Mouse (Mus musculus): ENCODE measurements around the gene Fer.
"Not testable (repeated sequence)": the region's sequence is repeated elsewhere in the genome, so short reads cannot be mapped to it uniquely, and the experiment has no call there.

The Fer gene

DNA sequence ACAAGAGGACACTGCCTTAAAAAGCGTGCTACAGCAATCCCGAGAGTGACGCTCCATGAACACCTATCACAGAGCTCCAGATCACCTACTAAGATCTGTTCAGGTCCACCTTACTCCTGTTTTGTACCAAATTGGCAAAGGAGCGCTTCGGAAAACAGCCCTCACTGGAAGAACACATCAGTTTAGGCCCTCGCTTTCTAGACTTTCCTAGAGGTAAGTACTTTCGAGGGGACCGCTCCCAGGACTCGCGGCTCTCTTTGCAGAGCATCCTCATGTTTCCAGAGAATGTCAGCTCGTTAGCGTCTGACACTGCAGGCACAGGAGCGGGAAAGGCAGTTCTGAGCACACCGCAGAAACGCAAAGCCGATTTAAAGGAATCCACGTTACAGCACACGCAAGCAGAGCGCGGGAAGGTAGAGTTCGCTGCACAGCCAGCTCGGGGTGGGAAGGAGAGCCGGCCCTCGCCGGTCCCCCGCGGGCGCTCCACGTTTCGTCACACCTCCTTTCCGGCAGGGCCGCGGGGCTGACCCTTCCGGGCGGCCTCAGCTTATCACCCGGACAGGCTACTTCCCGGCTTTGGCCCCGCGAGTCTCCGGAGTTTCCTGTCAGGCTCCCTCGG lies at the start of gene Fer:
Gene Fer, plus strand, starts transcription at position 51 of the 619 bp plus-strand sequence.
- no peak for DNase-seq

DNA sequence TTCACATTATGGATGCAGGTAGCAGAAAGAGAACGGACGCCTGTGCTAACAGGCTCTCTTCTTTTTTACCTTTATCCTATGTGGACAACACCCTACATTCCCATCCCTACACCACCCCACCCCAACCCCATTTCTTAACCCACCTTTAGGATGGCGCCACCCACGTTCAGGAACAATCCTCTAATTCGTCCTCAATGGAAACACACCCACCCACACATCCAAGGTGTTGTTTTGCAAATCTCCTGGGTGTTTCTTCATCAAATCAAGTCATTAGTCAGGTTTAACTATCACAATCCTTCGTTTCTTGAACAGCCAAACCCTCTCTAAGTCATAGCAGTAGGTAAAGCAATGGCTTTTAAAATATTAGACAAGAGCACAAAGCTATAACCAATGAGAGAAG lies 49.3 kb upstream of the Fer start:
- DNase-seq = no peak

DNA sequence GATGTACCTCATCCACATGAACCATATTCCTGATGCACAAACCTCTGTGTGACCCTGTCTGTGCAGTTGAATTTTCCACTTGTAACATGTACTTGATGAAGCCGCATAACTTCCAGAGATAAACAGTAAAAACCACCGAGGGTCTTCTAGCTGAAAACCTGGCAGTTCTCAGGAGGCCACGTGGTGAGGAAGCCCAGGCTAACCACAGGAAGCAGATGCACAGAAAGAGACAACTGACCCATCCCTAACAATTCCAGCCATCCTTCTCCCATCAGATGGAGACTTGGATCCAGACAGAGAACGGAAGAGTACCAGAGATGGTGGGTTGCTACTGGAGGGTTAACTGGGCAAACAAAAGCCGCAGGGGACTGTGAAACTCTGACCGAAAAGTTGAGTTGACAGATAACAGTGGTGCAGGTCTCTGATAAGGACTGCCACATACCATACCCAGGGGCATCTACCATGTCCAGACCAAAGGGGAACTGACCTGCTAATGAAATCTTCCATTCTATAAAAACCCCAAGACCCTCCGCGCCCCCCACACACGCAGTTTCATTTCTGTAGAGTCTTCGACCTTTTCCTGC lies 44.3 kb upstream of the Fer start:
- no peak for DNase-seq

DNA sequence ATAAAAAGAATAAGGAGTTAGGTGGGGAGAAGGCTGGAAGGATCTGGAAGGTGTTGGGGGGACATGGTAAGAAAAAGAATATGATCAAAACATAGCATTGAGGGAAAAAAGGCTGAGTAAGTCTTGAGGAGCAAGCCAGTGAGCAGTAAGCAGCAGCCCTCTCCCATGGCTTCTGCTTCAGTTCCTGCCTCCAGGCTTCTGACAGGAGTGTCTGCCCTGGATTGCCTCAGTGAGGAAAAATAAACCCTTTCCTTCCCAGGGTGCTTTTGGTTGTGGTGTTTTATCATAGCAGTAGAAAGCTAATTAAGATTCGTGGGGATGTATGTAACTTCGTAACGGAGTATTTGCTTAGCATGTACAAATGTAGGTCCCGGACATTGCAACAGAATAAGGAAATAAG lies 38.7 kb upstream of the Fer start:
- no peak for DNase-seq

DNA sequence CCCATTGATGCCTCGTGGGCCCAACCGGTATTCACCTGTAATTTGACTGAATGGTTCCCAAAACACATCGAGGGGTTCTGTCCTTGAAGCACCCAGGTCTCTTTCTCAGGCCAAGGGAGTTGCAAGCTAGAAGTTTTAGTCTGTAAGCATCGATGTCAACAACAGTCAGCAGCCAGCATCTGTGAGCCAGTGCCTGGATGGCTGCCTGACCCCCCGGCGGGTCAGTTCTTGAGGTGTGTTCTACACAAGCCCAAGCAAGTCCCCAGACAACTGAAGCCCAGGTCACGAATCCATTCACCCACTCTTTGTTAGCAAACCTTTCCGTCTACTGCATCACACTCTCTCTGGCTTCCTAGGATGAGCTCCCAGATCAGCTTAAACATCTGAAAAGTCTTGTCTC lies 36.7 kb upstream of the Fer start:
- no peak for DNase-seq

DNA sequence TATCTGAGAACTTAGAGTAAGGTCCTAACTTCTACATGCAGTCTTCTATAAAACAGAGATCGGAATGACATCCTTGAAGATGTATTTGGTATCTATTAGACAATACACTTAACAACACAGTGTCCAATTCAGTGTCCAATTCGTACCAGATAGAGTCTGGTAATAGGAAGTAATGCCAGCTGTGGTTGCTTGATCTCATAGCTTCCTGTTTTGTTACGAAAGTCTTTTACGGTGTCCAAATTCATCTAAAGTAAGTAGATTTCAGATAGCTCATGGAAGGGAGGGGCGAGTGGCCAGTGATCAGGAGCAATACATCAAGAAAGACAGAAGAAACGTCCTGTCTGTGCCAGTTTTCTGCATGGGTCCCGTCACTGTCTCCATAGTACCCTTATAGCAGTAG lies 36.1 kb upstream of the Fer start:
- DNase-seq = no peak

DNA sequence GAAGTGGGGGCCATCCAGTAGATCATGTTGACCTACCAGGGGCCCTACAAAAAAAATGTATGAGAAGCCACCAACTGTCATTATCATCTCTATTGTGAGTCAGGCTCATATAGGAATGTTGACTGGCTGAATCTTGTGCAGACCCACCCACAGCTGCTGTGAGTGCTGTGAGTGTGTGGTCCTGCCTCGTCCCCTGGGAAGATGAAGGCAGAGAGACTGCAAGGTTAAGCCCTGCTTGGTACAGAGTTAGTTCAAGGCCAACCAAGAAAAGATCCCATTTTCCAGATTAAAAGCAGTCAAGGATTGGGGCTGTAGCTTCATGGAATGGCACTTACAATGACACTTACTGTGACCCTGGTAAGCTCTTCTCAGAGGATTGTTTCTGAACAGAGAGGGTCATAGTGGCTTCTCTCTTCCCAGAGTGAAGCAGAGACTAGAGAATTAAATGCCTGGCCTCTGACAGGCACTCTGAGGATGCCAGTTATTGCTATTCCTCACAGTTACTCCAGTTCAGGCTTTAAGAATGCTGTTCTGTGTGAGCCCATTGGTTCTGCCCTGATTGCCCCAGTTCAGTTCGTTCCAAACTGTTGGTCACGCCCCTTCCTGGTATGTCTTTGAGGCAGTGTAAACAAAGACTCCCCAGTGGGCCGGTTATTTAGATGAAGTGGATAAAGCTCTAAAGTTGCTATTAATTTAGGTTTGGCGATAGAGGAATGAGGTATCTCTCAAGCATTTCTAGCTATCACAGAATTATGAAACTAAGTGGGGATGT lies 34.1 kb upstream of the Fer start:
- no peak for DNase-seq

DNA sequence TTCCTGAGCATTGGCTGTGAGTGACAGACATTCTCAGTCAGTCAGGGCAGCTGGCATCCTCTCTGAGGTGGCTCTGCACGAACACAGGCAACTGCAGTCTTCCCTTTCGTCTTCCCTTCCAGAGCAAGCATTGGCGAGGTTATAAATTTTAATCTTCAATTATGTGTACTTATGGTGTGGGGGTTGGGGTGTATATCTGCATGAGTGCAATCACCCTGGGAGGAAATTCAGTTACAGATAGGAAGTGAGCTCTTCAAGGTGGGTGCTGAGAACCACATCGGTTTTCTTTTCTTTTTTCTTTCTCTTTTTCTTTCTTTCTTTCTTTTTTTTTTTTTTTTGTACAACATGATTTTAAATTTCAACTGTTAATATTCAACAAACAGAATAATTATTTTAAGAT lies 31.3 kb upstream of the Fer start:
- no peak for DNase-seq

DNA sequence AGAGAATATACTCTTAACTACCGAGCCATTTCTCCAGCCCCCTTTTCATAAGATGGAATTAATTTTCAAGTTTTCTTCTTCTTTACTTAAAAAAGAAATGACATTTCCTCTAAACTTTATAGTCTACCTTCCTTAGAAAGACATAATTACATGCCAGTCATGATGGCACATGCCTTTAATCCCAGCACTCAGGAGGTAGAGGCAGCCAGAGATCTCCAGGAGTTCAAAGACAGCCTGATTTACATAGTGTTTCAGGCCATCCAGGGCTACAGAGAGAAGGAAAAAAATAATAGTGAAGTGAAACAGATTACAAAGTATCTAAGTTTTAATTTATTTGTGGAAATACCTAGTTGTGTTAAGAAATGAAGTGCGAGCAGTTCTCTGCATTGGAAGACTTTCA lies 26.6 kb upstream of the Fer start:
- DNase-seq = no peak

DNA sequence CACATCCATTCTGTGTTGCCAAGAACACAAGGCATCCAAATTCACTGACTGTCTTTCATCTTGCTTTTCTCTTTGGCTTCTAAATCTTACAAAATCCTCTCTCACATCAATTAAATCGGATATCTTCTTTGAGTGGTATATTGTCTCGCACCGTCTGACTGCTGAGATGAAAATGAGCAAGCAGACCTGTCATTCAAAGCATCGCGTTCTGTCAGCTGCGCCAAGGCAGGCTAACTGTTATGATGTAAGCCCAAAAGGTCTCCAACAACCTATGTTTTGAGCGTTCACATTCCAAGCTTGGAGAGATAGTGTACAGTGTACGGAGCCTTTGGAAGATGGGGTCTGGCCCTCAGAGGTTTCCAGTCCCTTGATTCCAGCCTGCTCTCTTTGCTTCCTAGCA lies 26.2 kb upstream of the Fer start:
- no peak for DNase-seq

DNA sequence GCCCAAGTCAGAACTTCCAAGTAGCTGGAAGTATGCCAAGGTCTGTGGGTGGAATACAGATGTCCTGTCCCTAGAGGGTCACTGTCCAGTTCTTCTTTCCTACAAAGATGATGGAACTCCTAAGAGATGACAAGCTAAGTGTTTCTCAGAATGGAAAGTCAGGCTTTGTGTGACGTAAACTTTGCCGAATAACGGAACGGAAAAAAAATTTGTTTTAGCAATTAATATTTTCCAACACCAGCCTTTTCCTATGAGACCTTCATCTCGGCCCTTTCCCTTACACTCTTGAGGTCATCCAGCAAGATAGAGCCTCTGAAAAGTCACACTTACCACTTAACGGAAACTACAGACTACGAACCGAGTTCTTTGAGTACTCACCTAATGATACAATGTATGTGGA lies 24.7 kb upstream of the Fer start:
- DNase-seq = no peak

DNA sequence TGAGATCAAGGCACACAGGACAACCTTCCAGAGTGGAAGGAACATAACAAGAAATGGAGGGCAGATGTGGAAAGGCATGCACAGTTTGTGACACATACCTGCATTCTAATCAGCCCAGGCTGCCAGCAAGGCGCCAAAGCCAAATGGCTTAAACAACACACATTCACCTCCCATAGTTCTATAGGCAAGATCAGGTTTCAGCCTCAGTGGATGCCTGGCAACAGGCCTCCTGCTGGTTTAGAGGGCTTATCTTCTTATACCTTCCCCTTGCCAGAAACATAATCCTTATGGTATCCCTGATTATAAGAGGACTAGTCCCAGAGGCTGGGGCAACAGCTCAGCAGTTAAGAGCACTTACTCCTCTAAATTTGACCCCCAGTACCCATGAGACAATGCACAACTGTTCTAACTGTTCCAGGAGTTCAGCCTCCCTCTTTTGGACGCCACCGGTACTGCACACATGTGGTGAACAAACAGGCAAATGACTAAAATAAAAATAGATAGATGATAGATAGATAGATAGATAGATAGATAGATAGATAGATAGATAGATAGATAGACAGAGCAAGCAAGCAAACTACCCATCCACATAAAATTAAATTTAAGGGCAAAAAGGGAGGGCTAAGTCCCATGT lies 23.1 kb upstream of the Fer start:
- no peak for DNase-seq

DNA sequence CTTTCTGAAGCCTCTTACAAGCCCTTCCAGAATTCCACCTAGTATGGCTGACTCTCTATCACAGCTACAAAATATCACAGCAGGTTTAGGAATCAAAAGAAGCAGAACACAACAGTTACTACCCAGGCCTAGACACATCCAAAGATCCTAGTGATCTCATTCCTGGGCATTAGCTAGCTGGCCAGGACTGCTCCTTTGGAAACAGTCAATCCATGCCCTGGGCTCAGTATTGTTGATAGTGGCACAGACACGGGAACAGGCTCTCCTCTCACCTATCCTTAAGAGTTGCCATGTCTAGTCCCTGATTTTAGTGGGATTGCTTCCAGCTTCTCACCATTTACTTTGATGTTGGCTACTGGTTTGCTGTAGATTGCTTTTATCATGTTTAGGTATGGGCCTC lies 20.6 kb upstream of the Fer start:
- no peak for DNase-seq

DNA sequence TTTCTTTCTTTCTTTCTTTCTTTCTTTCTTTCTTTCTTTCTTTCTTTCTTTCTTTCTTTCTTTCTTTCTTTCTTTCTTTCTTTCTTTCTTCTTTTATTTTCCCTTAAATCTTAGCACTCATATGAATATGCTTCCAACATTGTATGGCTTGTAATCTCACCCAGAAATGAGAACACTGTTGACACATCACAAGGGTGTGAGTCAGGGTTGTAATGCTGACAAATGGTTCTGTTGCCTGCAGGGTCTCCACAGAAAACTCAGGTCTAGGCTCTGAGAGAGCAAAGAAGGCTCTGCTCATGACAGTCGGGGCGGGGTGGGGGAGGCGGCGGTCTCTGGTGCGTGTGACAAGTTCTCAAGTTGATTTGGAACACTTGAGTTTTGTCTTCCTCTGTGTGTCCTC lies 17.9 kb upstream of the Fer start:
- DNase-seq = no peak

DNA sequence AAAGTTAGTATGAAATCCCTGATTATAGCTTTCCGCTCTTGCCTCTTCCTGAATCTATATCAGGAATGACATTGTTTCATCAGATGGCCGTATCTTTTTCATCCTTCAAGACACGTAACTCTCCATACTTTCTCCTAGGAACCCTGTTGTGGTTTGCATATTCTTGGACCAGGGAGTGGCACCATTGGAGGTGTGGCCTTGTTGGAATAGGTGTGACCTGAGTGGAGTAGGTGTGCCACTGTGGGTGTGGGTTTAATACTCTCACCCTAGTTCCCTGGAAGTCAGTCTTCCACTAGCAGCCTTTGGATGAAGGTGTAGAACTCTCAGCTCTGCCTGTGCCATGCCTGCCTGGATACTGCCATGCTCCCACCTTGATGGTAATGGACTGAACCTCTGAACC lies 17.1 kb upstream of the Fer start:
- not testable (repeated sequence) for DNase-seq

DNA sequence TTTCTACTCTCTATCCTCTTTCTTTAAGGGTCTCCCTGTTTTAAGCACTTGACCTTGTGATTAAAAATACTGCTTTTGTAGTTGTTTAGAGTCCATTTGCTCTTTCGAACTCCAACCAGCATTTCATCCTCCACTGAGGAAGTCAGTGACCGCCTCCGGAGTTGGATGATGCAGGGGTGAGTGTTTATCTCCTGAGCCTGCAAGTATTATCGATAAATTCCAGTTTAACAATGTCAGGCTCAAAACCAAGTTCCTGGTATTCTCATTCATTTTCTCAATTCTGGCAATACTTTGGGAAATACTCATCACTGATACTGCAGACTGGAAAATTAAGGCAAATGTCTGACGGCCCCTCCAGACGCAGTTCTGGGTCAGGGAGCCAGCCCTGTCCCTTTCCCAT lies 13.7 kb upstream of the Fer start:
- DNase-seq = peak; percentile 13

DNA sequence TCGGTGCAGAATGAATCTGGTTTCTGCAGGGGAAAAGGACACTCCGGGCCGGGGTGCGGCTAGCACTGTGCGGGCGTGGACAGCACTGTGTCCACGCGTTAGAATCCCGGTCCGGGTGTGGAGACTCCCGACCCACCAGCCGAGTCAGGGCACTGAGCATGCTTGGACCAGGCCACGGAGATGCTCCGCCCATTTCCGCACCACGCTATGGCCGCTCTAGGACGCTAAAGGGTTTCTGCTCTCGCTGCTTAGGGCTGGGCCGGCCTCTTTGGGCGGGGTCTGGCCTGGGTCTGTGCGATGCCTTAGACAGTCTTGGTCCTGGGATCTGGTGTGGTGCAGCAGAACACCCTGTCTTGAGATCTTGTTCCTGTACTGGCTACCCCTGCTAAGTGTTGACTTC lies 13.3 kb upstream of the Fer start:
- peak; percentile 89 for DNase-seq

DNA sequence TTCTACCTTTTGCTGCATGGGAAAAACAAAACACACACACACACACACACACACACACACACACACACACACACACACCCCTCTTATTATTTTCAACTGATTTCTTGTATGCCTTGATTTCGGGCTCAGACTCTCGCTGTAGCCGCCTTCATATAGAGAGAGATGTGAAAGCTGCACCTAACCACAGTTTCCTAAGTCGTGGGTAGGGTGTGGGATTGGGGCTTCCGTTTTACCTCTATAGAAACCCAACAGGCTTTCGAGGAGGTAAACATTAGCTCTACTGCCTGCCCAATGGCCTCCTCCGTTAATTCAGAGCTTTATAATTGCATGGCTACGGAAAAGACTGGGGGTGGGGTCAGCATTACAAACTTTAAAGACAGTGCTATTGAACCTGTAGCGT lies 12.8 kb upstream of the Fer start:
- DNase-seq = no peak

DNA sequence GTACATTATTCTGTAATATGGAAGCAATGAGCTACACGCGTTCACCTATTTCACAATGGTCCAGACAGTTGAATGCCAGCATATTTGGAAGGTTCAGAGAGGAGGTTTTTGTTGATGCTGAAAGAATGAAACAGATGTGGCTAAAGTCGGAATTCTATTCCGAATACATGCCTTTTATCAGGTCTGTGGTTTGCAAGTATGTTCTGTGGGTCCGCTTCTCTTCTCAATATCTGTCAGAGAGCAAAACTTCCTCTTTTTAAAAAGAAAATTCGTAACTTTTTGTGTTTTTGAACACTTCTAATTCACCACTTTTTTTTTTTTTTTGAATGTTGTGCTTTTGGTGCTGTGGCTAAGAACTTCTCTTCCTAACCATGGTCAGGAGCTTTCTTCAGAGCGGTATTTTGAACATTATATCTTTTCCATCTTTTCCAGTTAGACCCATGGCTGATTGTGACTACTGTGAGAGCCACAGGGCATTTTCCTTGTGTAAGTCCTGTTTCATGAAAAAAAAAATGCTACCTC lies 5.8 kb upstream of the Fer start:
- DNase-seq = no peak

DNA sequence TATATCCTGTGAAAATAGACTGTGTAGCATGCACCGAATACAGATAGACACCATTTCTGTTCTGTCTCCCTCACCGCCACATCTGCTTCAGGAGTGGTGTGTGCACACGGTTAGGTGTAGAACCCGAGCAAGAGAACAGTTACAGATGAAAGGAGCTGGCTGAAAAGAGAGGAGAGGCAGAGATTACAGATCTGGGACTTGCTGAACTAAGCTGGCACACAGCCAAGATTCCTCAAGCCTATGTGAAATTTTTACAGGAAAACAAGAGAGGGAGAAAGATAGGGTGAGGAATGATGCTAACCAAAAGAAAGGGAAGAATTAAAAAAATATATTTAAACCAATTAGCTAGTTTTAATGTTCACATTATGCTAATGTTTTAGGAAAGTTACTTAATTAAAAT lies 1.9 kb upstream of the Fer start:
- DNase-seq = peak; percentile 13

DNA sequence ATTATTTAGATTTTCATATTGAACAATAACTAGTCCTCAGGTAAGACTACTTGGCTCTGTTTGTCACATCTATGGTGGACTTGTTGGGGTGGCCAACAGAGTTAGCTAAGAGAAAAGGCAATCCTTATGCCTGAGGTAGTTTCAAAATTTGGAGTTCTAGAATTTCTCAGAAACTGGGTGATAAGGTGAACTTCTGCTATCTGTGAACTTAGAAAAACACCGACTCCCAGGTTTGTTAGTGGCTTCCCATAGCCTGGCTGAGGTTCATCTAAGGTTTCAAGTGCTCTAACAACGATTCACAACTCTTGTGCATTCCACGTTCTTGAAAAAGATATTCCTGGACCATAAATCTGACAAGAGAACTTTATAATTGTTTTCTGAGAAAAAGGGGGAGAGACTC lies 463 bp upstream of the Fer start:
- DNase-seq = no peak

DNA sequence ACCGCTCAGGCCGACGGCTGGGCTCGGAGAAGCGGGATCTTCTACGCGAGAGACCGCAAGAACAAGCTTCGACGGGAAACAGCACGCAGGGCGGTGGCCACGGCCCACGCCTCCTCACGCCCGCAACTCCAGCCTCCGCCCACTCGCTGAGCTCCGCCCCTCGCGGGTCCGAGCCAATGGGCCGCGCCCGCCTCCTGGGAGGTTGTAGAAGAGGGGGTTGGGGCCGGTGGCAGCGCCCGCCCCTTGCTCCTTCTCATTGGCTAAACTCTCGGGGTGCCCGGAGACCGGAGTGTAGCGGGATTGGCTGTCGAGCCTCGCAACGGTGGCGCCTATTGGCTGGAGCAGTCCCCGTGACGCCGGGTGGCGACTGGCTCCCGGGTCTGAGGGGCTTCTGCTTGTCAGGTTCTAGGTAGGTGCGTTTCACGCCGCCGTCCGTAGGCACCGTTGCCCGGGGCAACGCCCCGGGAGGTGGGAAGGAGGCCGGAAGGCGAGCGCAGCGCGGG lies 836 bp downstream of the Fer start, which contains the start of gene A930002H24Rik:
Gene A930002H24Rik, minus strand, starts transcription at position 145 of the 503 bp plus-strand sequence.
- DNase-seq = peak; percentile 99

DNA sequence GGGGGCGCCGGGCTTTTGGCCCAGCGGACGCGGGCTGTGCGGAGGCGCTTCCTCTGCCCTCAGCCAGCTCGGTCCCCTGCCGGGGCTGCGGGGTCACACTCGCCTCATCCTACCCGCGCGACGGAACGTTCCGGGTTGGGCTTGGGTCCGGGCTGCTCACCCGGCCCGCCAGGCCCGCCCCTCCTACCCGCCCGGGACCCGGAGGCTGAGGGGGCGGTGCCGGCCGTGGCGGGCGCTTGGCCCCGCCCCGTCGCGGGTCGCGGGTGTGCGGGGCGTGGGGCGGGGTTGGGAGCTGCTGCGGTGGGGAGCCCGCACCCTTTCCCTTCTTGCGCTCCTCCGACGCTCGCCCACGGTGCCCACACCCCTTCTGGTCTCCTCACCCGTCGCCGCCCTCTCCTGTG lies 1.3 kb downstream of the Fer start:
- peak; percentile 67 for DNase-seq

DNA sequence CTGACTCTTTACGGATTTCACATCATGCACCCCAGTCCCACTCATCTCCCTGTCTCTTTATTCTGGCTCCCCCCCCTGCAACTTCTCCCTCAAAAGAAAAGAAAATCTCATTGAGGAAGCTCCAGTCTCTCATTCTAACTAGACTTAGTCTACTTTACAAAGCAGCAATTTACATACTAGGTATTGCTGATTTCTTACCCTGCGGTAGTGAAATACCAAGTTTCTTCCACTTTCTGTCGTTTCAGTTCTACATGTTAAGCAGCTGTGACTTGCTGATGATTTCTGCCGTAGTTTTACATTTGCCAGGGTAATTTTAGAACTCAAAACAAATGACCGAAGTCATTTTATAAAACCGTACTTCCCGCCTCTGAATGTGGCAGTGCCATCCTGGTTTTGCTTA lies 8.9 kb downstream of the Fer start:
- DNase-seq = no peak
